Mouse (Mus musculus): ENCODE results near the gene Caskin1. TPM values are rescaled to one million over a fixed set of nuclear protein-coding genes. Genes with fewer than 3 reads are reported as not detected.

Caskin1 gene
- total RNA-seq, 4 experiments from 2014 or later, result 119 to 135 (median 127) TPM

GRCm38 (mm10) chr17:24490399-24490798 lies 2.0 kb downstream of the Caskin1 start:
- DNase-seq (ENCODE audit: low spot score in 2 of 2), result no peak

- DNase-seq (ENCODE audit: low spot score in 2 of 2), result peak in 1 of 2 experiments; percentile 71
These were observed 6.4 kb downstream of the Caskin1 start for GRCm38 (mm10) chr17:24494627-24495335.

- peak in 1 of 2 experiments; percentile 80 for DNase-seq (ENCODE audit: low spot score in 2 of 2)
These were observed 7.0 kb downstream of the Caskin1 start for GRCm38 (mm10) chr17:24495443-24495842.

- DNase-seq (ENCODE audit: low spot score in 2 of 2), result peak in 1 of 2 experiments; percentile 13
These were observed 7.6 kb downstream of the Caskin1 start for GRCm38 (mm10) chr17:24496026-24496425.

- no peak for DNase-seq (ENCODE audit: low spot score in 2 of 2)
These were observed 13.8 kb downstream of the Caskin1 start for GRCm38 (mm10) chr17:24502208-24502607.

- DNase-seq (ENCODE audit: low spot score in 2 of 2), result no peak
These were observed 15.7 kb downstream of the Caskin1 start for GRCm38 (mm10) chr17:24504085-24504484.

- peak in 1 of 2 experiments; percentile 12 for DNase-seq (ENCODE audit: low spot score in 2 of 2)
These were observed 17.0 kb downstream of the Caskin1 start for GRCm38 (mm10) chr17:24505286-24505955.

GRCm38 (mm10) chr17:24506332-24507070 lies 18.1 kb downstream of the Caskin1 start:
- DNase-seq (ENCODE audit: low spot score in 2 of 2), result peak in 1 of 2 experiments; percentile 74

GRCm38 (mm10) chr17:24507129-24507664 lies 18.8 kb downstream of the Caskin1 start:
- DNase-seq (ENCODE audit: low spot score in 2 of 2), result peak in 1 of 2 experiments; percentile 59

- DNase-seq (ENCODE audit: low spot score in 2 of 2), result peak in 1 of 2 experiments; percentile 18
These were observed 19.5 kb downstream of the Caskin1 start for GRCm38 (mm10) chr17:24507806-24508460.

- no peak for DNase-seq (ENCODE audit: low spot score in 2 of 2)
These were observed 25.2 kb downstream of the Caskin1 start for GRCm38 (mm10) chr17:24513609-24514008.

GRCm38 (mm10) chr17:24514270-24515257 lies 26.2 kb downstream of the Caskin1 start:
- DNase-seq (ENCODE audit: low spot score in 2 of 2), result peak in 1 of 2 experiments; percentile 8

- DNase-seq (ENCODE audit: low spot score in 2 of 2), result no peak
These were observed 32.0 kb downstream of the Caskin1 start for GRCm38 (mm10) chr17:24520450-24520849.

GRCm38 (mm10) chr17:24524734-24525133 lies 36.3 kb downstream of the Caskin1 start:
- peak in 1 of 2 experiments; percentile 15 for DNase-seq (ENCODE audit: low spot score in 2 of 2)

GRCm38 (mm10) chr17:24527315-24527714 lies 38.9 kb downstream of the Caskin1 start:
- peak in 1 of 2 experiments; percentile 7 for DNase-seq (ENCODE audit: low spot score in 2 of 2)

- DNase-seq (ENCODE audit: low spot score in 2 of 2), result peak; percentile 80 to 99
These were observed 39.5 kb downstream of the Caskin1 start, which contains the start of gene Traf7 for GRCm38 (mm10) chr17:24527723-24528559. TSS of gene Traf7 (minus strand) at chr17:24527938.

GRCm38 (mm10) chr17:24528560-24528918 lies 40.1 kb downstream of the Caskin1 start:
- DNase-seq (ENCODE audit: low spot score in 2 of 2), result no peak

- DNase-seq (ENCODE audit: low spot score in 2 of 2), result no peak
These were observed 40.6 kb downstream of the Caskin1 start for GRCm38 (mm10) chr17:24529007-24529451.

GRCm38 (mm10) chr17:24529883-24530282 lies 41.5 kb downstream of the Caskin1 start:
- DNase-seq (ENCODE audit: low spot score in 2 of 2), result no peak

All from left cerebral cortex, adult 8-10 months (tissue).